Mouse (Mus musculus) olfactory bulb, adult 2 months (tissue): ENCODE results near the gene Lag3. TPM values are rescaled to one million over a fixed set of nuclear protein-coding genes. Genes with fewer than 3 reads are reported as not detected.

ENCODE experiments used
- H3K27ac ChIP-seq: fragments of 200-500 bp; 2 replicates; pipeline ENCODE4 v1.5.1; 2012; ENCODE audit warnings: low read depth, low read length; ENCODE audit not compliant: insufficient read depth
- H3K4me1 ChIP-seq: fragments of 200-500 bp; 2 replicates; pipeline ENCODE4 v1.6.1; 2012; ENCODE audit warnings: low read length; ENCODE audit not compliant: control insufficient read depth, insufficient read depth
- H3K4me3 ChIP-seq: fragments of 200-500 bp; 2 replicates; pipeline ENCODE4 v1.5.1; 2012; ENCODE audit warnings: mild to moderate bottlenecking, low read depth, low read length, moderate library complexity; ENCODE audit not compliant: insufficient read depth
- CTCF ChIP-seq: fragments of 200-500 bp; IDR thresholded peaks from 2 replicates; pipeline ENCODE4 v1.5.1; 2012; ENCODE audit warnings: low read depth, mild to moderate bottlenecking, low read length, moderate library complexity; ENCODE audit not compliant: insufficient read depth
- POLR2A ChIP-seq: fragments of 200-500 bp; IDR thresholded peaks from 2 replicates; pipeline ENCODE4 v1.6.1; 2012; ENCODE audit warnings: mild to moderate bottlenecking, low read depth, low read length, moderate library complexity; ENCODE audit not compliant: insufficient read depth
- WGBS: fragments of 180-500 bp; shearing (Covaris S2); methylation state at CpG from one replicate; pipeline ENCODE4 v1.1.7; 2018; 5-methylcytosine and 5-hydroxymethylcytosine counted together
- polyA plus RNA-seq: library from polyadenylated mRNA; stranded (reverse); fragments of >200 nt; gene quantifications from 2 replicates; pipeline ENCODE4 v1.2.4, GENCODE M21; 2012; ENCODE audit warnings: low replicate concordance; ENCODE audit not compliant: missing spikeins, insufficient read depth, insufficient read length

Lag3 gene
- polyA plus RNA-seq, 1 experiment: not detected

DNA sequence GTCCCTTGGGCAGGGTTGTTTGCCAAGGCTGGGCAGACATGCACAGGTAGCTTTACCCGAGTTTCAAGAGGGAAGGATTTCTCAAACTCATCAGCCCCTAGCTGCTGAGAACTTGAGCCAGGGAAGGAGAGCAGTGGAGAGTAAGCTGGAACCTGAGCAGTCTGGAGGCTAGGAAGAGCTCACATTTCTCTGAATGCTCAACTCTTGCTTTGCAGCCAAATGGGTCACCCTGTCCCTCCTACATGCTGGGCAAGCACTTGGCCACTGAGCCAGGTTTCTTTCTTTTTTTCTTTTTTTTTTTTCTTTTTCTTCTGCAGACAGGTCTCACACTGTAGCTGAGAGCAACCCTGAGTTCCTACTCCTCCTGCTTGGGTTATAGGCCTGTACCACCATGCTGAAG is 25.2 kb upstream of the Lag3 start:
- 77% methylated on average over 1 of the region's 1 CpGs for WGBS
- TF ChIP-seq POLR2A (no peak), CTCF (no peak)
- peaks cover 25% of the 10 kb centered on the region for H3K4me1 ChIP-seq
- no peak overlapping the region for H3K4me3 ChIP-seq
- 0 out of 2 replicates have a peak overlapping the region, but pooled peaks have one; percentile 41 for H3K27ac ChIP-seq

DNA sequence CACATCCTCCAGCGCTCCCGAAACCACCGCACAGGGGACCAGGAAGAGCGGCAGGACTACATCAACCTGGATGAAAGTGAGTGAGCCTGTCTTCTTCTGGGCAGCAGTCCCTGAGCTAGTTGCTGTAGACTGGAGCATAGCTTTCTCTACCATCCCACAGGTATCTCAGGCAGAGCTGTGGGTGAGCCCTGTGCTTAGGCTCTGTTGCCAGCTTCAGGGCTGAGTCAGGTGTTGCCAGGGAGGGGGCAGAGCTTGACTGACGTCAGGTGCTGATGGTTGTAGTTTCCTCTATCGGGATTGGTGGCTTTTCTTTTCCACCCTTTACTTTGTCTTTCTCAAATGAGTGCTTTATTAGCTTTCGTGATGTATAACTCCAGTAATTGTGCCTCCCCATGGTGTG is 23.2 kb upstream of the Lag3 start:
- Histone ChIP-seq H3K4me1 (peaks cover 25% of the 10 kb centered on the region), H3K27ac (no peak overlapping the region), H3K4me3 (no peak overlapping the region)
- TF ChIP-seq CTCF (no peak), POLR2A (no peak)
- WGBS: 90% methylated on average over 7 of the region's 7 CpGs

DNA sequence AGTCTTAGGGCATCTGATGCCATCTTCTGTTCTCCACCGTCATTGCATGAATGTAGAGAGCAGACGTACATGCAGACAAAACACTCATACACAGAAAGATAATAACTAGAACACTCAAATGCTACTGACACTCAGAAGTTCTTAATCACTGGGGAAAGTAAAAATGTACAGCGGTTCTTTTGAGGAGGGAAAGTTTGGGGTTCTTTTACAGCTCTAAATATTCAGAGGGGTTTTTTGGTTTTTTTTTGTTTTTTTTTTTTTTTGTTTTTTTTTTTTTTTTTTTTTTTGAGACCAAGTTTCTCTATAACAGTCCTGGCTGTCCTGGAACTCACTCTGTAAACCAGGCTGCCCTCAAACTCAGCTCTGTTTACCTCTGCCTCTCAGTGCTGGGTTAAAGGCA is 21.6 kb upstream of the Lag3 start:
- no peak overlapping the region for H3K27ac ChIP-seq
- TF ChIP-seq CTCF (no peak), POLR2A (no peak)
- 83% methylated on average over 3 of the region's 3 CpGs for WGBS
- H3K4me3 ChIP-seq: no peak overlapping the region
- H3K4me1 ChIP-seq: peaks cover 25% of the 10 kb centered on the region

DNA sequence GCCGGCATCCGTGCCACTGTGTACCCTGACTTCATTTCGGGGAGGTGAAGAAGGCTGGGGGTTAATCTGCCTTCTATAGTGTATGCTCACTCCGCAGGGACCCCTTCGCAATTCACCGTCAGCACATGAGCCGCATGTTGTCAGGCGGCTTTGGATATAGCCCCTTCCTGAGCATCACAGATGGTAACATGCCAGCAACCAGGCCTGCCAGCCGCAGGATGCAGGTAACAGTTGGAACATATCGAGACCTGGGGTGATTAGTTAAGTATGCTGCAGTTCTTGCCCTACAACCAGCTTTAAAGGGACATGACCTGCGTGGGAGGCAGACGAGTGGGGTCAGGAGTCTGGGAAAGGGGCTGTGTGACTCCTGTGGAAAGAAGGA is 20.8 kb upstream of the Lag3 start:
- TF ChIP-seq CTCF (no peak), POLR2A (no peak)
- Histone ChIP-seq H3K4me1 (peaks cover 25% of the 10 kb centered on the region), H3K27ac (peak overlapping the region; percentile 98), H3K4me3 (peak overlapping the region; percentile 100)
- 27% methylated on average over 12 of the region's 12 CpGs for WGBS

DNA sequence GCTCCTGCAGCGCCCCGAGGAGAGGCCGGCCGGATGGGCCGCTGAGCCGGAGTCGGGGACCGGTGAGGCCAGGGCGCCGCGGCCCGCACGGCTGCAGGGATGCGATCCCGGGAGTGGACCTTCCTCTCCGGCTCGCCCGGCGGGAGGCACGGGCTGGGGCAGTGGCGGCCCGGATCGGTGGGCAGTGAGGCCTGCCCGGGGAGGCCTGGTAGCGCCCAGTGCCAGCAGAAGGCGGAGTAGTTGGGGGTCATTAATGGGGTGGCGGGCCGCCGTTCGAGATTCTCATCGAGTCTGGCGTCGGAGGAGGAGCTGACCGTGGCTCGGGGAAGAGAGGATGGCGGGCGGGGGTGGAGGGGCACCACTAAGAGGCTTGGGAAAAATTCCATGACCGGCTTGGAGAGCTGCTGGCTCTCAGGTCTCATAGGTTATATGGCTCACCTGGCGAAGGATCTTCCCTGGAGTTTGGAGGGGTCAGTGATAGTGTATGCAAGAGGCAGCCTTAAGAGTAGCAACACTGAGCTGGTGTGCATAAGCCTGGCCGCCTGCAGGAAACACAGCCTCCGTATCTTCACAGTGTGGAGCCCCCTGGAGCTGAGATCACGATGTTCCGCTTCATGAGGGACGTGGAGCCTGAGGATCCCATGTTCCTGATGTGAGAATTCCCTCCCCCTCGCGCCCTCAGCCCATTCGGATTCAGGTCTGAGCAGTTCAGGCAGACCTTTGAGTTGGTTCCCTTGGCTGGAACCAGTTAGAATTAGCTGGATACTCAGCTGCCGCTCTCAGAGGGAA is 20.2 kb upstream of the Lag3 start:
- peak; percentile 30; the same call in 1 of the 2 replicates for TF ChIP-seq CTCF
- TF ChIP-seq POLR2A: no peak; the same call in 1 of the 2 replicates
- peaks cover 25% of the 10 kb centered on the region for H3K4me1 ChIP-seq
- under 1% methylated on average over 48 of the region's 48 CpGs for WGBS
- H3K4me3 ChIP-seq: peak overlapping the region; percentile 100
- H3K27ac ChIP-seq: peak overlapping the region; percentile 98

DNA sequence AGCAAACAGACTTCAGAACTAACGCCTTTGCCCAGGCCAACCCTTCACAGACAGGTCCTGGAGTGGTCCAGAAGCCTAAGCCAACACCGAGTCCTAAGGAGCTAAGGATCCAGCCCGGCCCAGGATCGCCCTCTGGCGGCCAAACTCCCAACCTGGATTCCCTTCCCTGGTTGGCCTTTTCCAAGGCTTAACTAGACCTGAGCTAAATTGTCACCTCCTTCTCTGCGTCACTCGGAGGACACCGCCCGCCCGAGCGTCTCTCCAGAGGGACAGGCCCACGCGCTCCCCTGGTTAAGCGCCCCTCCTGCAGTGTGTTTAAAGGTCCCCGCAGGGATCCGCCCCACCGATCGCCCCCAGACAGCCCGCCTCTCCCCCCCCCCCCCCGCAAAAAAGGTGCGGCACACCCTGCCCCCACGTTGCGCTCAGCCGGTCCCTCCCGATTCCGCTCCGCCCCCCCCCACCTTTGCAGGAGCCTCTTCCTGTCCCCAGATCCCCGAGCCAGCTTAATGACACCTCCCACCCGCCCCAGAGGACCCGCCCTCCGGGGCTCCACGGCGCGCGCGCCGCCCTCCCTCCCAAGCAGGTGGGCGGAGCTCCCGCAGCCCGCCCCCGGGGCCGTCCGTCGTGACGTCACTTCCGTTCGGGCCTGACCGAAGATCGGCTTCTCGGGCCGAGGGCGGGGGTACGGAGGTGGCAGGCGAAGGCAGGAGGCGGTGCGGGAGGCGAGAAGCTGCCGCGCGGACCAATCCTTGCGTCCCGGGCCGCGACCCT is 19.4 kb upstream of the Lag3 start, which contains the start of gene Mlf2:
Gene Mlf2, plus strand, starts transcription at position 633 of the 771 bp plus-strand sequence.
- TF ChIP-seq CTCF (peak; percentile 92), POLR2A (peak; percentile 81)
- Histone ChIP-seq H3K4me3 (peak within 1 kb of the TSS; percentile 100), H3K27ac (peak within 1 kb of the TSS; percentile 98), H3K4me1 (peaks cover 25% of the 10 kb centered on the region)
- WGBS: under 1% methylated on average over 62 of the region's 64 CpGs

DNA sequence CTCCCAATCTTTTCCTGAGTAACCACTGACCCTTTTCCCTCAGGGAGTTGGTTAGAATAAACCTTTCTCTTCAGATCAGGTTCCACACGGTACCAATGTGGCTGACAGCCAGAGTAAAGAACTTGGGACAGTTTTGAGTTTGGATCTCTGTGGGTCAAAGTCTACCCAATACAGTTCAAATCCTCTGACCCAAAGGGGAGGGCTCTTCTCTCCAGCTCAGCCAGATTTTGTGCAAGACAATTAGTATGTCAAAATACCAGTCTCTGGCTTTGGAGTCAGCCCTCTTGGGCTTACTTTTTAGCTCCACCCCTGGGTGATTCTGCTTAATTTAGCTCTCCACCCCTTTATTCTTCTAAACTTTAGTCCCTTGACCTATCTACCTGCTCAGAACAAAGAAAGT is 18.7 kb upstream of the Lag3 start:
- H3K27ac ChIP-seq: peak overlapping the region; percentile 6; the same call in 1 of the 2 replicates
- 55% methylated on average over 1 of the region's 1 CpGs for WGBS
- peaks cover 23% of the 10 kb centered on the region for H3K4me1 ChIP-seq

DNA sequence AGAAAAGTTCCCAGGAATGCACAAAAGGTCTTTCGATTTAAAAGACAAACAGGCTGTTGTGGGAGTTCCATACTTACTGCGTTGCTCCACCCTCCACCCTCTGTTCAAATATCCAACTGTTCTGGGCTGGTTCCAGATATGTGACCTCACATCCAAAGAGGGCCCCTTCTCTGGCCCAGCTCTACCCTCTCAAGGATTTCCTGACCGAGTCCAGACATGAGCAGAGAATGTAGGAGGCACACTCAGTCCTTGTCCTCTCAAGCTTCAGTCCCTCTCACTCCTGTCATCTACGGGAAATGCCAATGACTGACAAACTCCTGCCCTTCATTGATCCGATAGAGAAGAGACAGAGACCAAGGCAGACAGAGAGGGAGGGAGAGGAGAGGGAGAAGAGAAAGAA is 14.4 kb upstream of the Lag3 start:
- TF ChIP-seq CTCF: no peak
- Histone ChIP-seq H3K4me3 (no peak overlapping the region), H3K4me1 (peaks cover 6% of the 10 kb centered on the region), H3K27ac (no peak overlapping the region)
- 38% methylated on average over 5 of the region's 5 CpGs for WGBS

More for the DNA sequence above, 18.7 kb upstream of the Lag3 start:
- TF ChIP-seq CTCF: no peak
- no peak for TF ChIP-seq POLR2A
- H3K4me3 ChIP-seq: no peak overlapping the region
